Mouse (Mus musculus): Measurements from ENCODE around the gene Hpcal1.
"Not testable (repeated sequence)": the region's sequence is repeated elsewhere in the genome, so short reads cannot be mapped to it uniquely, and the experiment has no call there.

Hpcal1 gene

DNA sequence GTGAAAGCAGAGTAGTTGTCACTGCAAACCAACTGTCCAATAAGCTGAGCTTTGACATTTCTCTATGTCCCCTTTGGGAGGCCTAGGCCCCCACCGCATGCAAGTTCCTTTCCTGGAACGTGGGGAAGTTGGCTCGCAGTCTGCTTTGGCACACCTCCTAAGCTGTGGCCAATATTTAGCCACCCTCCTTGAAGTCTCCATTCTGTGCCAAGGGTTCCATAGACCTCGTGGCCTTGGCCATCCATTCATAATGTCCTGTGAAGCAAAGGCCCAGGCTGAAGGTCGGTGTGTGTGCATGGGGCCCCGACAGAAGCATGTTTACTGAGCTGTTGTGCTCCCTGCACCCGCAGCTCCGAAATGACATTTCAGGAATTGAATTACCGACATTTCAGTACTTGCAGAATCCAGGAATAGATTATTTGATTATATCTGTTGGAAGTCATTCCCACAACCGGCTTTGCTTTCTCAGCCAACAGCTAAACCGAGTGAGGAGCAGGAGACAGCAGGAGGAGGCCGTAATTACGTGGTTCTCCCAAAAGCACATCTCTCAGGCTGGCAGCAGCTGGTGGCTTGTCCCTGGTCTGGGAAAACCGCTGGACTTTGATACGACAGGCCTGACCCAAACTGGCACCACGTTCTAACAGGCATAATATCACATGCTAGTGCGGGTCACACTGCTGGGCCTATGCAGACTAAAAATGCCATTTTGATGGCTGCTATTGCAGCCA lies 51.1 kb downstream of the Hpcal1 start:
- peak; percentile 81 for DNase-seq

GRCm38 (mm10) chr12:17742571-17743321 lies 52.1 kb downstream of the Hpcal1 start:
- peak; percentile 70 for DNase-seq

DNA sequence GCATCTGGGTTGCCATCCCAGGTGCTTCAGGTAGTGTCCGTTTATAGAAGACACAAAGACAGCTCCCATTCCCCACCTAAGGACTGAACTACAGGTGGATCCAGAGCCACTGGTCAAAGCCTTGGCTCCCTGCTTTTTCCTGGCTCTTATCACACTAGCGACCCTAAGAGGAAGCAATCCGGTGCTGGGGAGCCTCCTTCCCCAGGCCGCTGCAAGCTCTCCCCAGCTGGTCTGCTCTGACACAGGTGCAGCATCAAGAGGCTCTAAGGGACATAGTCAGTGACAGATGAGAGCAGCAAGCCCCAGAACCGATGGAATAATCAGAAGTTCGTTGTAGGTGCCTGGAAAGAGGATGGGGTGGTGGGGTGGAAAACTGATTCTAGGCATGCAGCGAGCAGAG lies 54.8 kb downstream of the Hpcal1 start:
- no peak for DNase-seq

DNA sequence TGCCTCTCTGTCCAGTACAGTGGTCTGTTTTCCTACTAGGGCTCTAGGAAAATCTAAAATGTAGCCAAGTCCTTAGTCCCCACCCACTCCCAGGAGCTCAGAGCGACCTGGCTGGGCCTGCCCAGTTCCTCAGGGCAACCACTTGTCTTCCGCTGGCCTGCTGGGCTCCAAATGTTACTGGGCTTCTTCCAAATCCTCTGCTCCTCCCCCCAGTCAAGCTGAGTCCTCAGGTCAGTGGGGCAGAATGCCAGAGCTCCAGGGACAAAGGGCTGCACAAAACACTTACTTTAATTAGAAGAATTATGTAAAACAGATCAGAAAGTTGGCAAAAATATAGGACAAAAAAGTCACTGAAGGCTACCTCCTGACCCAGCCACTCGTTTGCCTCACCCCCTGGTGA lies 56.1 kb downstream of the Hpcal1 start:
- DNase-seq: peak; percentile 91

- peak; percentile 26 for DNase-seq
Measured at GRCm38 (mm10) chr12:17747191-17748154, 56.8 kb downstream of the Hpcal1 start.

GRCm38 (mm10) chr12:17748155-17748529 lies 57.5 kb downstream of the Hpcal1 start:
- DNase-seq: no peak

GRCm38 (mm10) chr12:17749784-17750183 lies 59.1 kb downstream of the Hpcal1 start:
- DNase-seq: no peak

GRCm38 (mm10) chr12:17750500-17750899 lies 59.8 kb downstream of the Hpcal1 start:
- DNase-seq: peak; percentile 83

GRCm38 (mm10) chr12:17752828-17753227 lies 62.2 kb downstream of the Hpcal1 start:
- no peak for DNase-seq

- DNase-seq: no peak
Measured at GRCm38 (mm10) chr12:17754771-17755170, 64.1 kb downstream of the Hpcal1 start.

- no peak for DNase-seq
Measured at GRCm38 (mm10) chr12:17756891-17757290, 66.2 kb downstream of the Hpcal1 start.

- no peak for DNase-seq
Measured at GRCm38 (mm10) chr12:17762286-17762933, 71.8 kb downstream of the Hpcal1 start.

DNA sequence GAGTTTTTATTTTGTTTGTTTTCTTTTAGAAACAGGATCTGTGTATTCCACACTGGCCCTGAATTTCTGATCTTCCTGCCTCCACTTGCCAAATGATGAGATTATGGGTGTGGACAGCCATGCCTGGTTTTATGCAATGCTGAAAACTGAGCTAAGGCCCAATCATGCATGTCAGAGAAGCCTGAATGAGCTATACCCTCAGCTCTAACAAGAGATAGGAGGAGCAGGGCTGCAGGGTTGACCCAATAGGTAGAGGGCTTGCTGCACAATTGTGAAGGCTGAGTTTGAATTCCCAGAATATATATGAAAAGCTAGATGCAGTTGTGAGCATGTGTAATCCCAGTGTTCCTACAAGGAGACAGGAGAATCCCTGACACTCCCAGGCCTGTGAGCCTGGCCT lies 72.4 kb downstream of the Hpcal1 start:
- no peak for DNase-seq

- no peak for DNase-seq
Measured at GRCm38 (mm10) chr12:17764005-17764404, 73.3 kb downstream of the Hpcal1 start.

- DNase-seq: not testable (repeated sequence)
Measured at GRCm38 (mm10) chr12:17767567-17767966, 76.9 kb downstream of the Hpcal1 start.

- no peak for DNase-seq
Measured at GRCm38 (mm10) chr12:17769476-17770172, 79.0 kb downstream of the Hpcal1 start.

DNA sequence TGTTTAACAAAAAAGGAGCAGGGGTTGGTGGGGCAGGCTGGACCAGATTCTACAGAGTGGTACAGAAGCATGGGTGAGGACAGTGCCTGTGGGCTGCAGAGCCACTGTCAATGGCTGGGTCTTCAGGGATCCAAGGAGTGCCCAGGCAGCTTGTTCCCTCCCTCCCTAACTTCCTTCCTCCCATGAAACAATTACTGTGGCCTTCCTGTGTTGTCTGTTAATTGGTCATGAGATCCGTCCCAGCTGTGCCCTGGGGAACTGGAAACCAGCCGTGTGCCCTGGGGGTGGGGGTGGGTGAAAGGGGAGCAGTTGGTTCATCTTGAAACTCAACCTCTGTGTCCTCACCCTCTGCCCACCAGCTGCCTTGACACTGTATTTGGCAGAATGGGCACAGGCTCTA lies 79.9 kb downstream of the Hpcal1 start:
- peak; percentile 26 for DNase-seq

- DNase-seq: peak; percentile 60
Measured at GRCm38 (mm10) chr12:17773721-17774120, 83.1 kb downstream of the Hpcal1 start.

DNA sequence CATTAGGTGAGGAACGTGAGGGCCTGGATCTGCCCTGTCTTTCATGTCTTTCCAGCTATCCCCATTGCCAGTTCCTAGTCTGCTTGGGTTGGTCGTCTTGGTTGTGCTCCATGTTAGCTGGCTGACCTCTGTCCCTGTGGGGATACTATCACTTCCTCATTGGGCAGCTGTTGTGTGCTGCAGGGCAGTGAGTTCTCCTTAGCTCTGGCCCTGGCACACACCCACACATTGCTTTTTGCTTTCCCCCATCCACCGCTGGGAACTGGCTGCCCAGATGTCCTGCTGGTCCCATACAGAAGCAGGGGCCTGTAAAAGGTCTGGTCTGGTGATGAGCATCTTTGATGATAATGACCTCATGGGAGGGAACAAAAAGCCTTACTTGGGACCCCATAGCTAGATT lies 84.2 kb downstream of the Hpcal1 start:
- not testable (repeated sequence) for DNase-seq

GRCm38 (mm10) chr12:17778320-17778719 lies 87.7 kb downstream of the Hpcal1 start:
- DNase-seq: peak; percentile 61

GRCm38 (mm10) chr12:17779093-17779492 lies 88.4 kb downstream of the Hpcal1 start:
- no peak for DNase-seq

DNA sequence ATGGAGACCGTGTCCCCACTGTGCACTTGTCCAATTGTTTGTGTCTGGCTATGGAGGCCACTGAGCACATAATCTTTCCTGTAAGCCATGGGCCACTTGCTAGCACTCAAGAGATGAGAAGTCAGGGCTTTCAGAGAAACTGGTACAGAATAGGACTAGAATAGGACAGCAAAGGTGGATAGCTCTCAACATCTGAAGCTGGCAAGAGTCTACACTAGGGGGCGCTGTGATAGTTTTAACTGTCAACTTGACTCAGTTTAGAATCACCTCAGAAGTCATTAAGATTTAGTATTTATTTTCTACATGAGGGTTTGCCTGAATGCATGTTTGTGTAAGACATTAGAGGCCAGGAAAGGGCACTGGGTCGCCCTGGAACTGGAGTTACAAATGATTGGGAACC lies 98.8 kb downstream of the Hpcal1 start:
- no peak for DNase-seq

All from kidney, postnatal 10 days (tissue).